Mouse (Mus musculus) CH12.LX (cell line): ENCODE data around the gene Akap2. TPM values are rescaled to one million over a fixed set of nuclear protein-coding genes. Genes with fewer than 3 reads are reported as not detected.

Source experiments
- DNase-seq: peaks from one replicate; pipeline ENCODE4 v3.0.0-alpha.2; 2013; ENCODE audit errors: extremely low read depth
- H3K27ac ChIP-seq: 2 replicates; pipeline ENCODE4 v1.5.1; 2012; ENCODE audit warnings: low read depth, mild to moderate bottlenecking, control low read depth, moderate library complexity; ENCODE audit not compliant: insufficient read depth
- H3K27me3 ChIP-seq: replicated peaks from 2 replicates; pipeline ENCODE3; 2012; ENCODE audit warnings: inconsistent platforms
- H3K36me3 ChIP-seq, 2 experiments: replicated peaks in 1 of 2; 2 replicates each; pipeline versions ENCODE3 to v1.6.1; 2012; ENCODE audit warnings: inconsistent platforms in 1 of 2, low read length in 1 of 2, mild to moderate bottlenecking in 1 of 2, mixed read lengths in 1 of 2, moderate library complexity in 1 of 2; ENCODE audit not compliant: control insufficient read depth in 1 of 2, insufficient read depth in 1 of 2
- H3K4me1 ChIP-seq, 2 experiments: 2 replicates each; pipeline ENCODE4 v1.6.1; 2012; ENCODE audit warnings: inconsistent platforms in 1 of 2, moderate library complexity in 1 of 2; ENCODE audit not compliant: insufficient read depth in 2 of 2, control insufficient read depth in 1 of 2
- H3K4me2 ChIP-seq: 2 replicates; pipeline ENCODE4 v1.6.1; 2012; ENCODE audit warnings: low read depth, mild to moderate bottlenecking, control low read depth; ENCODE audit not compliant: poor library complexity, insufficient read depth, severe bottlenecking
- H3K4me3 ChIP-seq, 3 experiments: fragments of 150-350 bp in 1 of 3; sonication (generic) in 1 of 3; replicated peaks in 1 of 3; 2 replicates each; pipeline versions ENCODE3 to v1.5.1; 2011 to 2012; ENCODE audit warnings: low read depth in 2 of 3, low read length in 2 of 3, mild to moderate bottlenecking in 2 of 3, moderate library complexity in 2 of 3, control low read depth in 1 of 3, improper control_type of control experiment in 1 of 3, inconsistent platforms in 1 of 3, mixed read lengths in 1 of 3; ENCODE audit not compliant: poor library complexity in 1 of 3
- H3K79me2 ChIP-seq: replicated peaks from 2 replicates; pipeline ENCODE4 v1.6.1; 2012; ENCODE audit warnings: mild to moderate bottlenecking, moderate library complexity; ENCODE audit not compliant: control insufficient read depth, poor library complexity, insufficient read depth, severe bottlenecking; ENCODE audit errors: extremely low read depth
- H3K9ac ChIP-seq: 2 replicates; pipeline ENCODE4 v1.6.1; 2012; ENCODE audit warnings: low read depth, mild to moderate bottlenecking, control low read depth, moderate library complexity; ENCODE audit not compliant: insufficient read depth
- H3K9me3 ChIP-seq: replicated peaks from 2 replicates; pipeline ENCODE3; 2012; ENCODE audit warnings: low read length, inconsistent platforms, mixed read lengths
- CHD2 ChIP-seq: IDR thresholded peaks from 2 replicates; pipeline ENCODE4 v1.6.1; 2011; ENCODE audit warnings: low read length, improper control_type of control experiment
- E2F4 ChIP-seq: IDR thresholded peaks from 2 replicates; pipeline ENCODE4 v1.6.1; 2011; ENCODE audit warnings: low read depth, low read length, improper control_type of control experiment; ENCODE audit not compliant: insufficient replicate concordance
- EP300 ChIP-seq: IDR thresholded peaks from 2 replicates; pipeline ENCODE4 v1.6.1; 2011; ENCODE audit warnings: low read length, improper control_type of control experiment
- GABPA ChIP-seq: IDR thresholded peaks from 2 replicates; pipeline ENCODE4 v1.6.1; 2012; ENCODE audit warnings: low read depth, low read length, improper control_type of control experiment, inconsistent platforms; ENCODE audit not compliant: insufficient replicate concordance
- HCFC1 ChIP-seq: IDR thresholded peaks from 2 replicates; pipeline ENCODE4 v1.6.1; 2012; ENCODE audit warnings: low read depth, mild to moderate bottlenecking, inconsistent platforms, low read length, improper control_type of control experiment
- IRF4 ChIP-seq: IDR thresholded peaks from 2 replicates; pipeline ENCODE4 v1.6.1; 2014; ENCODE audit warnings: low read depth, mild to moderate bottlenecking, inconsistent platforms, low read length, improper control_type of control experiment
- JUND ChIP-seq: conservative IDR thresholded peaks from 2 replicates; pipeline ENCODE4 v1.6.1; 2011; ENCODE audit warnings: low read depth, low read length, improper control_type of control experiment
- MAFK ChIP-seq: IDR thresholded peaks from 2 replicates; pipeline ENCODE4 v1.6.1; 2011; ENCODE audit warnings: low read length, improper control_type of control experiment; ENCODE audit not compliant: insufficient replicate concordance
- MAZ ChIP-seq: IDR thresholded peaks from 2 replicates; pipeline ENCODE4 v1.6.1; 2012; ENCODE audit warnings: low read depth, mild to moderate bottlenecking, inconsistent platforms, low read length, improper control_type of control experiment, moderate library complexity
- MEF2A ChIP-seq: IDR thresholded peaks from 2 replicates; pipeline ENCODE4 v1.6.1; 2014; ENCODE audit warnings: low read depth, mild to moderate bottlenecking, inconsistent platforms, low read length, improper control_type of control experiment, borderline replicate concordance
- MXI1 ChIP-seq: IDR thresholded peaks from 2 replicates; pipeline ENCODE4 v1.6.1; 2011; ENCODE audit warnings: mild to moderate bottlenecking, low read depth, low read length, improper control_type of control experiment
- NELFE ChIP-seq: IDR thresholded peaks from 2 replicates; pipeline ENCODE4 v1.6.1; 2011; ENCODE audit warnings: low read depth, low read length, improper control_type of control experiment
- PAX5 ChIP-seq: IDR thresholded peaks from 2 replicates; pipeline ENCODE4 v1.6.1; 2012; ENCODE audit warnings: low read length, inconsistent platforms, mixed read lengths
- RAD21 ChIP-seq: IDR thresholded peaks from 2 replicates; pipeline ENCODE4 v1.6.1; 2011; ENCODE audit warnings: low read depth, mild to moderate bottlenecking, low read length, improper control_type of control experiment, moderate library complexity
- RCOR1 ChIP-seq: conservative IDR thresholded peaks from 2 replicates; pipeline ENCODE4 v1.6.1; 2012; ENCODE audit warnings: low read depth, mild to moderate bottlenecking, inconsistent platforms, low read length, improper control_type of control experiment
- TBP ChIP-seq: conservative IDR thresholded peaks from 2 replicates; pipeline ENCODE4 v1.6.1; 2011; ENCODE audit warnings: low read depth, low read length, improper control_type of control experiment
- TCF12 ChIP-seq: IDR thresholded peaks from 2 replicates; pipeline ENCODE4 v1.6.1; 2014; ENCODE audit warnings: low read depth, mild to moderate bottlenecking, inconsistent platforms, low read length, improper control_type of control experiment
- UBTF ChIP-seq: IDR thresholded peaks from 2 replicates; pipeline ENCODE4 v1.6.1; 2012; ENCODE audit warnings: low read depth, mild to moderate bottlenecking, inconsistent platforms, low read length, improper control_type of control experiment, moderate library complexity
- USF1 ChIP-seq: IDR thresholded peaks from 2 replicates; pipeline ENCODE4 v1.6.1; 2014; ENCODE audit warnings: low read depth, mild to moderate bottlenecking, inconsistent platforms, low read length, improper control_type of control experiment
- ZKSCAN1 ChIP-seq: IDR thresholded peaks from 2 replicates; pipeline ENCODE4 v1.6.1; 2012; ENCODE audit warnings: low read depth, inconsistent platforms, low read length, improper control_type of control experiment, borderline replicate concordance
- dilution Hi-C: fragments of 300-500 bp; cut with MboI; formaldehyde crosslinking; loops from 2 replicates; pipeline ENCODE4 v1.14.3; 2020; ENCODE audit warnings: low sequenced_read_pairs; ENCODE audit not compliant: extremely low pct_unique_long_range_greater_than_20kb, extremely low pct_ligation_motif_present
- in situ Hi-C: fragments of 300-500 bp; cut with MboI; formaldehyde crosslinking; loops from 3 replicates; pipeline ENCODE4 v1.14.3; 2019; ENCODE audit warnings: low sequenced_read_pairs, low pct_ligation_motif_present, low pct_unique_long_range_greater_than_20kb, mixed read lengths
- polyA plus RNA-seq: library from polyadenylated mRNA; unstranded; fragments of >175 nt; gene quantifications from 2 replicates; pipeline ENCODE4 v1.2.1, GENCODE M21; 2012; ENCODE audit warnings: low read depth; ENCODE audit not compliant: insufficient read length
- total RNA-seq, 2 experiments: library from RNA; depleted of rRNA; stranded (reverse); fragments of 300-350 nt in 1 of 2; fragments of >200 nt in 1 of 2; gene quantifications; 2 replicates each; pipeline ENCODE4 v1.2.3; 2012 to 2014

The Akap2 gene
- total and polyA plus RNA-seq, 3 experiments = 0.25 TPM; not detected in 2

DNA sequence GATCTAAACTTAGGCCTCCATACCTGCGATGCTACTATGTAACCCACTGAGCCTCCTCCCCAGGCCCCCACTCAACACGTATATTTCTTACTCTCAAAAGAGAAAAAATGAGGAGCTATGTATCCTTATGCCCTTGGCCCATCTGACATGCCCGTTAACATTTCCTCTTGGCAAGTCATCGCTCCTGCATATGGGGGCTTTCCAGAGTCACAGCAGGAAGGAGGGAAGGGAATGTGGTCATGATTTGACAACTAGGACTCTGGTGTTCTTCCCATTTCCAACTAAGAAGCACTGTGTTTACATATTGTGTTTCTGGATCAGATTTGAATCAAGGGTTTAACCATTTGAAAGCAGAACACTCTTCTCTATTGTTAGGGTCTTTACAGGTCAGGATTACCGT lies 15.9 kb upstream of the Akap2 start:
- H3K36me3 ChIP-seq = no peaks in the 10 kb centered on the region
- H3K27me3 ChIP-seq = no peaks in the 10 kb centered on the region
- H3K4me2 ChIP-seq = no peak overlapping the region
- H3K9ac ChIP-seq = no peak overlapping the region
- no peak for TF ChIP-seq CHD2
- no peak for TF ChIP-seq RAD21
- no peak for TF ChIP-seq MAFK
- TF ChIP-seq RCOR1 = no peak
- no peak for TF ChIP-seq MEF2A
- no peak for TF ChIP-seq E2F4
- TF ChIP-seq TCF12 = no peak
- TF ChIP-seq, all 38 proteins: peak for 0
- no peak for DNase-seq
- H3K79me2 ChIP-seq = no peaks in the 10 kb centered on the region
- peaks cover 8 to 13% of the 10 kb centered on the region in 2 experiments; a peak in 3 of 4 replicates for H3K4me1 ChIP-seq
- in situ Hi-C loops = no loop called here
- H3K4me3 ChIP-seq = no peak overlapping the region
- no peak overlapping the region for H3K27ac ChIP-seq
- no peaks in the 10 kb centered on the region for H3K9me3 ChIP-seq
- dilution Hi-C loops = no loop called here

DNA sequence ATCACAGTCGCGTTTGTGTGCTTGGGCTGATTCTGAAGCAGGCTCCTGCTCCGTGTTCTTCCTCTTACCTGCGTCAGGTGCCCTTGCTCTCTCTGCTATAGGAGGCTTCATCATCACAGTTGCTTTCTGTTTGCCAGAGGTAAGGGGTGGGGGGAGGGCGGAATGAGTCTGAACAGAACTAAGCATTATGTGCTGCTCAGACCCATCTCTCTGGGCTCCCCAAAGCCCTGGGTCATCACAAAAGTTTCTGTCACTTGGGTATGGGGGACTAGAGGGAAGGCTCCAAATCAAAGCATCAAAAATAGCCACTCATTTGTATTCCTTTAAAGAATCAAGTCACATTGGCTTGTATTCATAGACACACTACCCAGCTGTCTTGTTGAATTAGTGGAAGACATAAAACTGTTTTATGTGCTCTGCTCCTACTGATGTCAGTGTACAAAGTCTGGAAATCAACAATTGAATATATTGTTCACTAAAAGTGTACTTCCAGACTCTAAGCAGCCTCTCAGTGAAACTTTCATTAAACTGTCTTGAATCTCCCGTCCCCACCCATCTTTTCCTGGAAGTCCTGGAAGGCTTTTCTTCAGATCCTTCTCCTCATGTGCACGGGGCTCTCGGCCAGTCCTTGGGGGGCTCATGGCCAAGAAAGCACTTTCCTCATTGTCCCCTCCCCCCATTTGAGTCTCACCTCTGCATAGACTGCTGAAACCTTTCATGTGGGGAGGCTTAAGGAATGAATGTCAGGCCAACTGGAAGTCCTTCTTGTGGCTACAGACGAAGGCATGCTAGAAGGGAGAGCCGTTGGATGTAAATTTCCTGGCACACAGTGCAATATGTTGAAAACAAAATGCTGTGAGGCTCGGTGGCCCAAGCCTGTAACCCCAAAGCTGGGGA lies 13.6 kb upstream of the Akap2 start:
- dilution Hi-C loops = no loop called here
- in situ Hi-C loops = no loop called here

More for the DNA sequence above, 13.6 kb upstream of the Akap2 start:
- Histone ChIP-seq H3K4me3 (no peak overlapping the region), H3K27me3 (no peaks in the 10 kb centered on the region), H3K27ac (no peak overlapping the region), H3K9ac (no peak overlapping the region), H3K4me2 (no peak overlapping the region), H3K79me2 (no peaks in the 10 kb centered on the region), H3K9me3 (no peaks in the 10 kb centered on the region), H3K36me3 (no peaks in the 10 kb centered on the region), H3K4me1 (peaks cover 5 to 13% of the 10 kb centered on the region in 2 experiments; a peak in 3 of 4 replicates)
- TF ChIP-seq HCFC1 (no peak), TBP (no peak), MAZ (no peak), RAD21 (no peak), RCOR1 (no peak), TCF12 (no peak), JUND (no peak), UBTF (no peak), PAX5 (no peak), NELFE (no peak), USF1 (no peak), GABPA (no peak), CHD2 (no peak), ZKSCAN1 (no peak), MXI1 (no peak), EP300 (no peak), IRF4 (no peak)
- DNase-seq = no peak
